Mouse (Mus musculus) right cerebral cortex, postnatal 36 days (tissue): ENCODE results near the gene E130208F15Rik.
A peak's percentile ranks its signal among the peaks of the same experiment; 100 is the strongest.

Experiments
- DNase-seq, 2 experiments: peaks; one replicate each; pipeline ENCODE4 v3.0.0; 2022; ENCODE audit warnings: low spot score in 2 of 2, mixed read lengths in 1 of 2

The E130208F15Rik gene

DNA sequence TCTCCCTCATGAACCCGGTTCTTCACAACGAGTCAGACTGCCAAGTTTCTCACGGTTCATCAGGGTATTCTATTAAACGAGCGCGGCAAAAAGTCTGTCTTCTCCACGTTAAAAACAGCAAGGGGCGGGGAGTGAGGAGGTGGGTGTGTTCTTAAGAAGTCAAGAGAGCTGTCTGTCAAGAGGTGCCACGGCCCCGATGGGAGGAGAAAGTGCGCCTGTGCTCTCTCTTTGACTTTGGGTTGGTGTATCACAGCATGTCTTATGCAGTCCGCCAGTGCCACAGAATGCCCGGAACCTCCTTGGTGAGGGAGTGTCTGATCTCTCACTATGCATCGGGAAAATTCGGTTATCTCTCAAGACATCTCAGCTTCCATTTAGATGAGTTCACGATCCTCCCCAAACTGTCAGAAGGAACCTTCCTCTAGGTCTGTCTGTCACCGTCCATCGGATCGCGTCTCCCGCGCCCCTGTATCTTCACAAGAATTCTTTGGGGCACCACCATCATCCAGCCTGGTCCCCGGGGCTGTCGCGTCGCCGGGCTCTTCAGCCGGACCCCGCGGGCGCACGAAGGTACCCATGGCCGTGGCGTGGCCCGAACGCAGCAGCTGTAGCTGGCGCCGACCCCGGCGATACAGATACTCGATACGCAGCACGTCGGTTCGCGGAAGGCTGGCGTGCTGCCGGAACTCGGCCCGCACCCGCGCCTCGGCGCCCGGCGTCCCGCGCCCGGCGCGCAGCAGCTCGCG lies at the start of gene E130208F15Rik:
TSS of gene E130208F15Rik (plus strand) at position 202 of the 746 bp plus-strand sequence.
- DNase-seq = peak; percentile 62 to 79

DNA sequence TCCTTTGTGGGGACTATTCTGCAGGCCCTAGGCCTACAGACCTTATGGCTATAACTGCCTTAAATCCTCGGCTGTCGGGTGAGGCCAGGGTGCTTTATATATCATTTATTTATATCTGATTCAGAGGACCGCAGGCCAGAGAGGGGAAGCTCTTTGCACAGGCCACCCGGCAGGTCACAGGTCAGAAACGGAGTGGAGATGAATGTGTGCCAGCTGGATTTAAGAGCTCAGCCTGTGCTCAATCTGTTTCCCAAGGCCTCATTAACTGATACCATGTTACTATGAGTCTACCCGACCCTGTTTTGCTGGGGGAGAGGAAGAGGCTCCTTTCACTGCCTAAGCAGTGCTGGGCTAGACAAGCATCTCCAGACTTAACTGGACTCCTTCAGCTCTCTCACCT lies 47.2 kb upstream of the E130208F15Rik start:
- DNase-seq = no peak

DNA sequence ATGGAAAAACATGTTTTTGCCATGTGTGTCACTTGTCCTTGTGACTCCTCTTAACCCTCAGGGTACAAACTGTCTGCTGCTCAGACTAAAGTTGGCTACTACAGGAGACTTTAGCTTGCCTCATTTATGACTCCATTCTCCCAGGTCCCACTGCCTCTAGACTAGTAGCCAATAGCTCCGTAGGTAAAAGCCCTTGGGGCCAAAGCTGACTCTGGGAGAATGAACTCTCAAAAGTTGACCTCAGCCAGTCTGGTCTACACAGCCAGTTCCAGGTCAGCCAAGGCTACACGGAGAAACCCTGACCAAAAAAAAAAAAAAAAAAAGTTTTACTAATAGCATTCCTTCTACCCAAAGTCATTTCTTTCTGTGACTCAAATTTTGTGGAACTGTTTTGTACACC lies 42.6 kb upstream of the E130208F15Rik start:
- no peak for DNase-seq

DNA sequence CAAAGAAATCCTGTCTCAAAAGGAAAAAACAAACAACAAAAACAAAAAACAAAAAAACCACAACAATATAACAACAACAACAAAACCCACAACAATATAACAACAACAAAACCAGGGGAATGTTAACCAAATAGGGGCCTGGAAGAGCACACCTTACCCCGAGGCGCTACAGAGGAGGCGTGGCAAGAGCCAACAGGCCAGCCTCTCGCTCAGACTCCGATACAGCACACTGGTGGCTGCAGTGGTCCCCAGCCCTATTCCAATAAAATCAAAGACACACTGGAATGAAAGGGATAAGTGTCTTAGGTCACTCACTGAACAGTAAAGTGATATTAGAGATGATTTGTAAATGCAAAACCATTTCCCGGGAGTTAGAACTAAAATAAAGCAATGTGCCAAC lies 42.0 kb upstream of the E130208F15Rik start:
- DNase-seq = no peak

DNA sequence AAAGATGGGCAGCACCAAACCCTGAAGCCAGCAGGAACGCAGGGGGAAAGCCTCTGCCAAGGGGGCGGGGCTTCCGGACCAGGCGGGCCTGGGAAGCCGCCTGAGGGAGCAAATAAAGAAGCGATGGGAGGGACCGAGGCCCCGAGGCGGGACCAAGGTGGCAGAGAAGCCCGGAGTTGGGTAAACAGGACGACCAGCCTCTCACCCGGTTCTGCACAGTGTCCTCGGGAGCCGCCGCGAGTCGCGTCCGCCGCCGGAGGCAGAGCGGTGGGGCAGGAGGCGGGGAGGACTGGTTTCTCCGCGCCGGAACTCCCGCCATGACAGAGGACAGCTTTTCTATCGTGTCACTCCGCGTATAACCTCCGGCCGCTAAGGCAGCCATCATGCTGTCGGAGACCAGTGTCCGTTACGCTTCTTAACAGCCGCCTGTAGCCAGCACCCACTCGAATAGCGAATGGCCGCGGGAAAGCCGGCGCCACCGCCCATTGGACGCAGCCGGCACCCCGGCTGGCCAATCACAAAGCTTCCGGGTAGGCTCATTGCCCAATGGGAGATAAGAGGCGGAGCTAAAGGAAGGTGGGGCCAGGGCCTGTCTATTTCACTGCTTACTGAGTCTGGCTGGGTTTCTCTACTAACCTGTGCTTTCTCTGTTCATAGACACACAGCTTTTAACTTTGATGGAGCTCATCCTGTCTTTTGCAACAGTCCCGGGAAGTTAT lies 41.4 kb upstream of the E130208F15Rik start, which contains the start of the genes Thap8 and Wdr62:
TSS of gene Thap8 (plus strand) at position 144 of the 719 bp plus-strand sequence.
TSS of gene Wdr62 (minus strand) at position 469 of the 719 bp plus-strand sequence.
- DNase-seq = peak; percentile 83 to 88

DNA sequence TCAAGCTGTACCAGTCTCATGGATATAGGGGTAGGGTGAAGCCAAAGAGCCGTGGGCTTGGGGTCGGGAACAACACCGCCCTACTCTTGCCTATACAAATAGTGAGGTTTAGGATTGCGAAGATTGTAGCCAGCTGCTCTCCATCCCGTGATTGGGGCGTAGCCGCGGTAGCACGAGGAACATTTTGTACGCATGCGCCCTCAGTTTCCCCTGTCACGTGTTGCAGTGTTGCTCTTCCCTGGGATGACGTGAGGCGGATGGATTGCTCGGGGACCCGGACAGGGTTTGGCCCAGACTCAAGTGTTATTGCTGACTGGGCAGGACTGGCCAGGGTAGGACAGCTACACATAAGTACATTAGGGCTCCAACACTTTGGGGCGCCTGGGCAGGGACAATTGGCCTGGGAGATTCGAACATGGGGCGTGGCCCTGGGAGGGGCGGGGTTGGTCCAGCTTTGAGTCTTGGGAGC lies 40.8 kb upstream of the E130208F15Rik start:
- DNase-seq = peak; percentile 81 to 87

DNA sequence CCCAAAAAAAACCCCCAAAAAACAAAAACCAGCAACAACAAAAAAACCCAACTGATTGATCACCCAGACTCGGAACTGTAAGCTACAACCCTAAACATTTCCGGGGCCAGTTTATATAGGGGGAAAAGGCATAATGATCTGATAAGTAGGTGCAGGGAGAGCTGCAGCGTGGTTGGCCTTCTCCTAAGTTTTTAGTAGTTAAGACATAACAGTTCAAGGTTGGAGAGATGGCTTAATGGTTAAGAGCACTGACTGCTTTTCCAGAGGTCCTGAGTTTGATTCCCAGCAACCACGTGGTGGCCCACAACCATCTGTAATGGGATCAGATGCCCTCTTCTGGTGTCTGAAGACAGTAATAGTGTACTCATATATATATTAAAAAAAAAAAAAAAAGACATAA lies 40.0 kb upstream of the E130208F15Rik start:
- no peak for DNase-seq

DNA sequence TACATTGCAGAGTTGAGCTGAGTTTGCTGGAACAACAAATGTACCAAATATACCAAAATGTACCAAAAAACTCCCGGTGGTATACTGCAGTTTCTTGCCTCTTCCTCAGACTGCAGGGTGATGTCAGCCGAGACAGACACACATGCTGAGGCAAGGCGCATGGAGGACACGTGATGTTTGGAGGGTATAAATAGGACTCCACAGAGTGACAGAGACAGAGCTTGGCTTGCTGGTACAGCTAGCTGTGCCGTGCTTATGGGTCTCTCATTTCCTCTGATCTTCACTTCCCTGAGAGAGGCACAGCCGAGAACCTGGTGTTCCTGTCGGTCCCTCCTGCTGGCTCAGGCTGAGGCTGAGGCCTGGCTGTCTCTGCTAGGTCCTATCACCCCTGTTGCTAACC lies 38.8 kb upstream of the E130208F15Rik start:
- no peak for DNase-seq

DNA sequence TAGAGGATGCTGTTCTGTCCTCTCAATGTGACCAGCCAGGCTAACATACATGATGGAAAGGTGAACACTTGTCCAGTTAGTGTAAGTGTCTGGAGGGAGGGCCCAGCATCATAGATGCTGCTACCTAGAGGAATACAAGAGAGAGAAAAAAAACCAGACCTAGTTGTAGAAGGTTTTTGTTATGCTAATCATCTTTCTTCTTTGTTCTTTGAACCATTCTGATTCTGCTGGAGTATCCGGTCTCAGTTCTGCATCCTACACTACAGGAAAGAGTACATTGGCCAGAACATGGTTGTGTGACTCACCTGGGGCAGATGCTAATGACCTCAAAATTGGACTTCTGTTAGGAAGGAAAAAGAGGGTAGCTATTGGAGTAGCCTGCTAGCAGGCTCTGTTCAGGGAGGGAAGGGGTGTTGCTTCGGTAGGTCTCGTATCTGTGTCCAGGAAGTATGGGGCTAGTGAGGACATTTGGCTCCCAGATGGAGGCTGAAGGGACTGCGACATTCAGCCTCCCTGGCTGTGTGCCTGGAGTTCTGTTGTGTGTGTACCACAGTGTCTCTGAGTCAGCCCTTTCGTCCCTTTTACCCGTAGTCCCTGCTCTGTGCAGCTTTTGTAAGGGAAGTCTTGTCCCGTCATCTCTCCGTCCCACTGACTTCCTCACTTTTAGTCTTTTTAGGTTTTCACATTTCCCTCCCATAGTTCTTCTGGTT lies 34.7 kb upstream of the E130208F15Rik start:
- no peak for DNase-seq

DNA sequence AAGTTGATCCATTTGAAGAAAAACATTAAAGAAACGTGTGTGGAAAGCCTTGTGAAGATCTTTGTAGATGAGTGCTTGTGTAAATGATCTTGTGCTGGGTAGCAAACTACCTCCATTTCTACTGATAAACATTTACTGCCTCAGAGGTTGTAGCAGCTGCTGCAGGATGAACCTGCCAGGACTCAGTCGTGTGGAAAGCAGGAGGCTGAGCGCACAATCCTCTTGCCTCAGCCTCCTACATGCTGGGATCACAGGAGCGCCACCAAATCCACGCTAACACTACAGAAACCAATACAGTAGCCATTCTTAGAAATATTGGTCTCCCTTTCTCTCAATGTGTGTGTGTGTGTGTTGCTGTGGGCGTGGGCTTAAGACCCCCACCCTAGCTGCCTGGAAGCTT lies 33.5 kb upstream of the E130208F15Rik start:
- DNase-seq = no peak

DNA sequence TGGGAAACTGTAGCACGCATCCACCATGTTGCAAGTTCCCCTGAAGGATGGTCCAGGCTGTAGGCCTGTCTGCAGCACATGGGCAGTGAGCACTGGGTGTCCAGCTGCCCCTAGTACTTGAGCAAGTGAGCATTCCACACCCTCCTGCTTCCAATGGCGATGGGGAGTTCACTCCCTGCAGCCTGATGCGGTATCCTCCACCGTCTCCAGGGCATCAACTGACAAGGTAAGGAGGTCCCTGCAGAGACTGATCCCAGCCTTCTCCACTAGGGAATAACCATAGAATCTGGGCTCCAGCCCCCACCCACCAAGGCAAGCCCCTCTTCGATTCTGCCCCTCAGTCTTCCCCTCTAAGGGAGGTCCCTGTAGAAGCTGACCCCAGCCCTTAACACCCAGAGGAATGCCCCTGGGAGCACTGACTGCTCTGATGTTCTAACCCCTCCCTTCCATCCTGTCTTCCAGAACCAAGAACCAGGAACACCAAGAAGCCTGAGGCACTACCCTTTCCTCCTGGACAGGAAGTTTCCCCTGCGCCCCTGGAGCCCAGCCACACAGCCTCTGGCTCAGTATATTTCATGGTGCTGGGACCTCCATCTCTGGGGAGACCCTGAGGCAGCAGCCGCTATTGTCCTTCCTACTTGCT lies 32.3 kb upstream of the E130208F15Rik start:
- DNase-seq = no peak

DNA sequence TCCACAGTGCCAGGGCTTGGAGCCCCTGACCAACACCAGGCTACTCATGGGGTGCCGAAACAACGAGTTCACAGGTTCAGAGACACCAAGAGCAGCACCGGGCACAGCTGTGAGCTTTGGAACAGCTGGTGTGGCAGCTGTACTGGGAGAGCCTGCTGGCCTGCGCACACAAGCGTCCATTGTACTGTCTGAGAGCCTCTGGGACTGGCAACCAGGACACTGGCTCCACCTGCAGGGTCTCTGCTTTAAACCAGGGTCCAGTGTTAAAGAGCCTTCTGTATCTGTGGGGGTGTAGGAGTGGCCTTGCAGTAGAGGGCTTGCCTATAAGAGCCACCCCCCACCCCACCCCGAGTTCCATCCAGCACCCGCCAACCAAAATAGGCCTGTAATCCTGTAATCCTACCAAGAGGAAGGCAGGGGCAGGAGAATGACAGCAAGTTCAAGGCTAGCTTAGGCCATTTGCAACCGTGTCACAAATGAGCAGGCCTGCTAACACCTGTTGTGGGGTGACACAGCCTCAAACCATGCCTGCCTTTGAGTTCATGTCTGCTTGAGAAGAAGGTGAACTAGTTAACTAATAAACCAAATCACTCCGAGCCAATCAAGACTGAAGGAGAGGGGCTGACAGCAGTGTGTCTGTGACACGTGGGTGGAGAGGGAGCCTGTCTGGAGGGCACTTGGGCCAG lies 31.7 kb upstream of the E130208F15Rik start:
- no peak for DNase-seq

DNA sequence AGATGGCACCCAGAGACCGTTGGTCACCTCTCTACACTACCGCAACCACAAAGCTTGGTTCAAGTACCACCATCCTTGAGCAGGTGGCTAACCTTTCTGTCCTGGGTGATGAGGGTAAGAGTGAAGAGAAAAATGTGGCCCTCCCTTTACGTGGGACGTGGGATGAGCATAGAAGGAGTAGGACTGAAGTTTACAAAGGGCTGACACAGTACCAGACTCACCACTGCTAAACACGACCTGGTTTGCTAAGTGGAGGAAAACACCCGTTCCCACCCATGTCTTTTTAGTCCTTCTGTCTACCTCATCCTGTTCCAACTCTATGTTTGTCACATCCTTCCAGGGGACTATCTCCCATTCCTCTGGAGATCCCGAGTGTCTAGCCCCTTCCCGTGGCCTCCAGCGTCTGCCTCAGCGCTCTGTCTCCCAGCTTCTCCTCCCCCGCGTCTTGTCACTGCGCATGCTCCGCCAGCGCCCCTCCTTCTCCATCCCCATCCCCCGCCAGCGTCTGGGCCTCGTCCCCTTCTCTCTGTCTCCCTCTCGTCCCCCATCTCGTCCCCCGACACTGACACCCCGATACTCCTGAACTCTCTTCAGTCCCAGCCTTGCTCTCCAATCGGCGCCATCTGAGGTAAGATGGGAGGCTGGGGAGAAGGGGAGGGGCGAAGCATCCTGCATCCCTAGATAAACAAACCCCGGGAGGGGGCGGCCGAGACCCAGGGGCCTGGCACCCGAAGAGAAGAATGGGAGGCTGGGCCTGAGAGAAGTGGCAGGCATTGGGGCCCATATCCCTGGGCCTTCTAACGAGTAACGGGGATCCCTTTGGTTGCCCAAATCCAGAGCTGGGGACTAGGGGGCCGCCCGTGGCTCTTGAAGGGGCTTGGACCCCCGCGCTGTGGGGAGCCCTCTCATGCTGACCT lies 30.1 kb upstream of the E130208F15Rik start, which contains the start of gene Clip3:
TSS of gene Clip3 (plus strand) at position 514 of the 917 bp plus-strand sequence.
- DNase-seq = peak; percentile 84 to 89

DNA sequence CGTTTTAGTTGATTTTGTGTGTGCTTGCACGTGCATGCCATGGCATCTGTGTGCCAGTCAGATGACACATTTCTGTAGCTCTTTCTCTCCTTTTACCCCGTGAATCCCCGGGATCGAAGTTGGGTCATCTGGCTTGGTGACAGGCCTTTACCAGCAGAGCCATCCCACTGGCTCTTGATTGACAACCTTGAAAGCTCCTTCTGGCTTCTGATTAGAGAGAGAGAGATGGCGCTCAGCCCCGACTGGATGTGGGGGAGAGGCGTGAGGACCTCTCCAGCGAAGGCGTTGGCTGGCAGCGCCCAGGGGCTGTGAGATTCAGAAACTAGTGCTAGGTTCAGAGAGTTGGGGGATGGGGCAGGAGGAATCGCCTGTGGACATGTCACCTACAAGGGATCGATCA lies 27.7 kb upstream of the E130208F15Rik start:
- DNase-seq = peak in 1 of 2 experiments; percentile 57

DNA sequence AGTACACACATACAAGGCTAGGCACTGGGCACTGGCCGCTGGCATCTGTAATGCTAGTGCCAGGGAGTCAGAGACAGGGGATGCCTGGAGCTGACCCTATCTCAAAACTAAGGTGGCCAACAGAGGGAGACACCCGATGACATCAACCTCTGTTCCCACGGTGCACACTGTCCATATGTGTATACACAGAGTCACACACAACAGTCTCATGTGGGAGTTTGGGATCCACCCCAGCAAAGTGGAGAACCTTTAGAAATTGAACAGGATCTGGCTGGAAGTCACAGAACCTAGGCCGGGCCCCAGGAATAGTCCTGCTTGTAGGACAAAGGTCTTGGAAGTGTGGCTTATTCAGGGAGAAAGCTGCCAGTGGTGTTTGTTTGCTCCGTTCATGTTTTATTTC lies 27.2 kb upstream of the E130208F15Rik start:
- no peak for DNase-seq

DNA sequence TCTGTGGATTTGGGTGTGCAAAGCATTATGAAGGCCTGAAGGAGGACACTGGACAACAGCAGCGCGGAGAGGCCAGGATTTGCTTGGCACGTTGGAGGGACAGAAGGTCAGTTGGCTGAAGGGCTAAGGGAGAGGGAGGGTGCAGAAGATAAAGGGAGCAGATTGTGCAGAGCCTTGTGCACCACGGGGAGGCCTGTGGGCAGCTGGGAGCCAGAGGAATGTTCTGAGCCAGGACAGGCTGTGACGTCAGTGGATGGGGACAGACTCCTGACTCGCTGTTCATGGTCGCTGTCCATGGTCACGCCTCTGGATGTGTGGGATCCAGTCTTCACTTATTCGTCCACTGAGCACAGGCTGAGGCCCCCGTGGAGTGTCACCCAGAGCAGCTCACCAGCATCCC lies 26.4 kb upstream of the E130208F15Rik start:
- no peak for DNase-seq

DNA sequence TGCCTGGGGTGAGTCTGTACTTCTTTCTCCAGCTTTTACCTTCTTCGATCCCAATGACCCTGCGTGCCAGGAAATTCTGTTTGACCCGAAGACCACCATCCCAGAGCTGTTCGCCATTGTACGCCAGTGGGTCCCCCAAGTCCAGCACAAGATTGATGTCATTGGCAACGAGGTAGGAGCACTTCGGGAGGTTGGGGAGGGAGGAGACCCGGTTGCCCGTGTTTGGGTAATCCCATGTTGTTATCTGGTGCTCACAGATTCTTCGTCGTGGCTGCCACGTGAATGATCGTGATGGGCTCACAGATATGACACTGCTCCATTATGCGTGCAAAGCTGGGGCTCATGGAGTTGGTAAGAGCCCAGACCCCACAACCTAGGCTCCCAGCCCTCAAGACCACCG lies 24.7 kb upstream of the E130208F15Rik start:
- no peak for DNase-seq

DNA sequence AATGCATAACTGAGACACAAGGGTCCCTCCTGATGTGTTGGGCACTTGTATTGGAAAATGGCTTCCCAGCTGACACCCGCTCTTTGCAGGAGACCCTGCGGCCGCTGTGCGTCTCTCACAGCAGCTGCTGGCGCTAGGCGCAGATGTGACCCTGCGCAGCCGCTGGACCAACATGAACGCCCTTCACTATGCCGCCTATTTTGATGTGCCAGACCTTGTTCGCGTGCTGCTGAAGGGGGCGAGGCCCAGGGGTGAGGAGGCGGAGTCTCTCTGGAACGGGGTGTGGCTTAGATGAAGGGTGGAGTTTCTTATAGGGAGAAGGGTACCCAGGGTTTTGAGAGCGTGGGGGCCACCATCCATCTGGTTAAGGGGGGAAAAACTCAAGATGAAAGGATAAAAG lies 24.3 kb upstream of the E130208F15Rik start:
- DNase-seq = no peak

DNA sequence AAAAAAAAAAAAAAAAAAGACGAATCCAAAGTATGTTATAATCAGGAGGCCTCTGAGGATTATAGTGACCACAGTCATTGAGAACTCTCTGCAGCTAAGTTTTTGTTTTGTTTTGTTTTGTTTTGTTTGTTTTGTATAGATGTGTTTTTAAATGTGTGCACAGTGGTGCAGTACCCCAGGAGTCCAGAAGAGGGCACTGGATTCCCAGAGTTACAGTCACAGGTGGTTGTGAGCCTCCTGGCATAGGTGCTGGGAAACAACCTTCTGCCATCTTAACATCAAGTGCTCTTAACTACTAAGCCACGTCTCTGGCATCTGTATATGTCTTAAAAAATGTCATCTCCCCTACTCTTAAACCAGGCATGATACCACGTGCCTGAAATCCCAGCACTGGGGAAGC lies 20.6 kb upstream of the E130208F15Rik start:
- no peak for DNase-seq
